Mouse (Mus musculus) splenic B cell, adult 2 months (primary cell): ENCODE data around the gene Rac1.

Experiments
- DNase-seq: peaks from one replicate; pipeline ENCODE4 v3.0.0-alpha.2; 2011; ENCODE audit warnings: low read depth, low spot score
- H3K27me3 ChIP-seq: 2 replicates; pipeline ENCODE4 v1.6.1; 2012; ENCODE audit warnings: mild to moderate bottlenecking, low read length, moderate library complexity, mixed read lengths; ENCODE audit not compliant: control insufficient read depth, poor library complexity, insufficient read depth, severe bottlenecking
- H3K36me3 ChIP-seq: 2 replicates; pipeline ENCODE4 v1.6.1; 2012; ENCODE audit warnings: mild to moderate bottlenecking, low read length, moderate library complexity, mixed read lengths; ENCODE audit not compliant: control insufficient read depth, poor library complexity, insufficient read depth, severe bottlenecking

Gene Rac1

DNA sequence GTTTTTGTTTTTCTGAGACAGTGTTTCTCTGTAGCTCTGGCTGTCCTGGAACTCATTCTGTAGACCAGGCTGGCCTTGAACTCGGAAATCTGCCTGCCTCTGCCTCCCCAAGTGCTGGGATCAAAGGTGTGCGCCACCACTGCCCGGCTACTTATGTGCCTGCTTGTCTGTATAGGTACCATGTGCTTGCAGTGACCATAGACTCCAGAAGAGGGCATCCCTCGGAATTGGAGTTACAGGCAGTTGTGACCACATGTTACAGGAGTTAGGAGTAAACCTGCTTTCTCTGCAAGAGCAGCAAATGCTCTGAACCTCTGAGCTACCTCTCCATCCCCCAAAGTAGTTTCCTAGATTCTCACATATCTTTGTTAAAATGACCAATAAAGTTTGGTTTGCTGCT, 36.1 kb downstream of the Rac1 start:
- Histone ChIP-seq H3K36me3 (peaks cover 6% of the 10 kb centered on the region; the same call in 1 of the 2 replicates), H3K27me3 (no peaks in the 10 kb centered on the region)
- peak; percentile 16 for DNase-seq

DNA sequence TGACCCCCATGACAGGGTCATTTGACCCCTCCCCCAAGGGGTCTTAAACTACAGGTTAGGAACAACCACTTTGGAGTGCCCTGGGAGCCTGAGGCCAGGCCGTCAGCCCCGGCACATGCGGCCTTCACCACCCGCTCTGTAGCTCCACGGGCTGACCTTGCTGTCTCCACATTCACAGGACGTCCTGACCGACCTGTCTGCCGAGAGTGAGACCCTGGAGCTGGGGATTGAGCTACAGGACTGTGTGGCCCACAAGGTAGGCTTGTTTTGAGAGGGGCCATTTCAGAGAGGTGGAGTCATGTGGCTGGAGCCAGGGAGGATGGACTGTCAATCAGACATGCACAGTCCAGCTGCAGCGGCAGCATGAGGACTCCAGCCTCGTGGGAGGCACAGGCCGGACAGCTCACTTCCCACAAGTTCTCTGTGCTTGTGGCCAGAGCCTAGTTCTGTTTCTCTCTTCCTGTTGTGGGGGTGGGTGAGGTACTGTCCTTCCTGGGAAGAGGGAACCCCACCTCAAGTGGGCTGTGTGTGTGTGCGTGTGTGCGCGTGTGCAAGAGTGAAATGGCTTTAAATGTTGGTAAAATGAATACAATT, 38.0 kb downstream of the Rac1 start:
- Histone ChIP-seq H3K36me3 (peaks cover 6% of the 10 kb centered on the region; the same call in 1 of the 2 replicates), H3K27me3 (no peaks in the 10 kb centered on the region)
- DNase-seq: no peak

DNA sequence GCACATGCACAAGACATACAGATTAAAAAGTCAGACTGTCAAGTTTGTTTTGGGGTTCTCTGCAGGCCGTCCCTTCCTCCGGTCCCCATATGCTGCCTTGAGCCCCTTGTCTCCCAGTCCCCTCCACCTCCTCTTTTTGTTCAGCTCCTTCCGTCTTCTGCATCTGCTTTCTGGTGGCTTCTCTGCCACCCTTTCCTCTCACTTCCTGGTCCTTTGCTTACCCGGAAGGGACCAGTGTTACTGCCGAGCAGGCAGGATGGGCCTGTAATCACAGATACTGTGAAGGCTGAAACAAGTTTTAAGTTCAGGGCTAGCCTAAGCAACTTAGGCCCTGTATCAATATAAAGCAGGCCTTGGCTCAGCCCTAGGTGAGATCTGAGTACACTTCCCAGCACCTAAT, 39.8 kb downstream of the Rac1 start:
- H3K27me3 ChIP-seq: no peaks in the 10 kb centered on the region
- no peak for DNase-seq
- H3K36me3 ChIP-seq: peaks cover 2% of the 10 kb centered on the region; the same call in 1 of the 2 replicates

DNA sequence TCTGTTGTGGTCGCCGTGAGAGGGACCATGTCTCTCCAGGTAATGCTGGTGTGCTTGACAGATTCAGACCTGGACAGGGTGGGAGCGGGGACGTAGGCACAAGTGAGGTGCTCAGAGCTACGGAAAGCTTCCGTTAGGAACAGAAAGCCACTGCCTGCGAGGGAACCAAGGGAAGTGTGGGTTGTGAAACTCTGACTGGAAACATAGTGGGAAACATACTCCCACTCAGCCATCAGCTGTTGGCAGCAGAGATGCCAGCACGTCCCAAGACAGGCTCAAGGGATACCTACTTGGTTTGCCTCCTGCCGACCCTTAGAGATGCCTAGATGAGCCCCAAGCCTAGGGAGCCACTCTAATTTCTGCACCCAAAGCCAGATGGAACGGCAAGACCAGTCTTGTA, 40.6 kb downstream of the Rac1 start:
- Histone ChIP-seq H3K36me3 (peaks cover 6% of the 10 kb centered on the region; the same call in 1 of the 2 replicates), H3K27me3 (no peaks in the 10 kb centered on the region)
- DNase-seq: no peak

DNA sequence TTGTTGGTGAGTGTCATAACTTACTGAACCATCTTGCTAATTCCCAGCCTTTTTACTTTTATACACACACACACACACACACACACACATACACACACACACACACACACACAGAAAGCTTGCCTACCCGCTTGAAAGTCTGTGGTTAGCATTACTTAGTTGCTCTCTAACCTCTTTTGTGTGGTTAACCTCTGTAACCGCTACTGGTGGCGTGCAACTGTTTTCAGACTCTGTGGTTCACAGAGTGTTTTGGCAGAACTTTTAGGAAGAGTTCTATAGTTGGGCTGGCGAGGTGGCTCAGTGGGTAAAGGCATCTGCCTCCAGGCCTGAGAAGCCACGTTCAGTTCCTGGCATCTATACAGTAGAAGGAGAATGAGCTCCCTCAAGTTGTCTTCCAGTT, 42.9 kb downstream of the Rac1 start:
- no peak for DNase-seq

DNA sequence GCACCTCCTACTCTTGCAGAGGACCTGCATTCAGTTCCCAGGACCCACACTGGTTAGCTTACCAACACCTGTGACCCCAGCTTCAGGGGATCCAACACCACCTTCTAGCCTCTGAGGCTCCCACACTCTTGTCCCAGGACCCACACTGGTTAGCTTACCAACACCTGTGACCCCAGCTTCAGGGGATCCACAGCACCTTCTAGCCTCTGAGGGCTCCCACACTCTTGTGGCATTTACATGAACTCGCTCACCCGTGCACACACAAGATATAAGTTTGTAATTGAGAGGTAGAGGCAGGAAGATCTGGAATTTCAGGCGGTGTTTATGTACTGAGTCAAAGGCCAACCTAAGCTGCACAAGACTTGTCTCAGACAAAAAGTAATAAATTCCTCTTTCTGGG, 49.9 kb downstream of the Rac1 start:
- H3K27me3 ChIP-seq: no peaks in the 10 kb centered on the region
- peaks cover 15% of the 10 kb centered on the region for H3K36me3 ChIP-seq
- no peak for DNase-seq

More for the DNA sequence above, 42.9 kb downstream of the Rac1 start:
- H3K36me3 ChIP-seq: peaks cover 9% of the 10 kb centered on the region
- no peaks in the 10 kb centered on the region for H3K27me3 ChIP-seq

DNA sequence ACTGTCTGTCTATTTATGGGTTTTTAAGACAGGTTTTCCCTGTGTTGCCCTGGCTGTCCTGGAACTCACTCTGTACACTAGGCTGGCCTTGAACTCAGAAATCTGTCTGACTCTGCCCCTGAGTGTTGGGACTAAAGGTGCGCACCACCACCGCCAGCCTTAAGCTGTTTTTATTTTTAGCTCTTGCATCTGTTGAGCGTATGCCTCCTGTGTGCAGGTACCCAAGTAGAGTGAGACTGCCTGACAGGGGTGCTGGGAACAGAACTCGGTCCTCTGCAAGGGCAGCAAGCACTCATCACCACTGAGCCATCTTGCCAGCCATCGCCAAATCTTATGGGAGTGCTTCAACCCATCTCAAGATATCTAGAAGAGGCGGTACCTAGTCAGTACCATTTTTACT, 51.8 kb downstream of the Rac1 start:
- H3K36me3 ChIP-seq: peaks cover 11% of the 10 kb centered on the region
- no peak for DNase-seq

DNA sequence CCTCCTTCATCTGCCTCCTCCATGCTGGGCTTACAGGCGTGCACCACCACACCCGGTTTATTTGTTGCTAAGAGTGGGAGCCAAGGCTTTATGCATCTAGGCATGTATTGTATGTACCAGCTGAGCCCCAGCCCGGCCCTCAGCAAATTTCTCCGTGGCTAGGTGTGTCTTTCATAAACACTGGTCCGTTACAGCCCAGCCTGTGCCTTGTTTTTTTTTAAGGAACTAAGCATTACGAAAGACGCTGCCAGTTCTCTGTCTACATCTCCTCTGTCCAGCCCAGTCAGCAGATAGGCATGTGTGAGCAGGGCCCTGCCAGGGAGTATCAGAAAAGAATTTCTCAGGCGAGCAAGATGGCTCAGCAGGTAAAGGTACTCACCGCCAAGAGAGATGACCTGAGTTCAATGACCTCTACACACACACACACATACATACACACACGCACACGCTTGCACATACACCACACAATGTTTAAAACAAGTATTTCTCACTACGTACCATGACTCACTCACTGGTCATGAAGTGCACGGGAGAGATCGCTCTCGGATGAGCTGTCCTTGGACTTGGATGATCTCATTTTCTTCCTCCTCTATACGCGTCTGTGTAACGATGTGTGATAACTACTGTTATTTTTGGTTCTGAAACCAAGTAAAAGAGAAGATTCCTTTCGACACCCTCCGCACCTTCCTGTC, 52.5 kb downstream of the Rac1 start:
- DNase-seq: no peak
- H3K27me3 ChIP-seq: no peaks in the 10 kb centered on the region

More for the DNA sequence above, 51.8 kb downstream of the Rac1 start:
- no peaks in the 10 kb centered on the region for H3K27me3 ChIP-seq

DNA sequence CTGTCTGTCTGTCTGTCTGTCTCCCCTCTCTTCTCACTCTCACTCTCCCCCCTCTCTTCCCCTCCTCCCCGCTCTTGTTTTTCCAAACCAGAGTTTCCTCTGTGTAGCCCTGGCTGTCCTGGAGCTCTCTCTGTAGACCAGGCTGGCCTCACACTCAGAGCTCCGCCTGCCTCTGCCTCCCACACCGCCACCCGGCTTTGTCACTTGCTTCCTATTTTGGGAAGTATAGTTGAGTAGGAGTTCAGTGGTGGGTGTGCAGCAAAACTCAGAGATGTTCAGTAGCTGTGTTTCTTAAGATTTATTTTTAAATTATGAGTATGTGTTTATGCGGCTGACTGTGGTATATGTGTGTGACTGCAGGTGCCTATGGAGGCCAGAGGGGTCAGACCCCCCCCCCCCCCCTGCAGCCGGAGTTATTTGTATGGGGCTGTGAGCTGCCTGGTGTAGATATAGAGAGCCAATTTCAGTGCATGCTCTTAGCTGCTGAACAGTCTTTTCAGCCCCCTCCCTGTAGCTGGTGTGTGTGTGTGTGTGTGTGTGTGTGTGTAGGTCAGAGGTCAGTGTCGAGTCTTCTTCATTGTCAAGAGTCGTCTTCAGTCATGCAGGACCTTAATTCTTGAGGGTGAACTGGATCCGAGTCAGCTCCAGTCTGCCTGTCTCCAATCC, 55.8 kb downstream of the Rac1 start:
- no peak for DNase-seq
- Histone ChIP-seq H3K36me3 (peaks cover 5% of the 10 kb centered on the region), H3K27me3 (no peaks in the 10 kb centered on the region)

More for the DNA sequence above, 52.5 kb downstream of the Rac1 start:
- H3K36me3 ChIP-seq: peaks cover 8% of the 10 kb centered on the region

DNA sequence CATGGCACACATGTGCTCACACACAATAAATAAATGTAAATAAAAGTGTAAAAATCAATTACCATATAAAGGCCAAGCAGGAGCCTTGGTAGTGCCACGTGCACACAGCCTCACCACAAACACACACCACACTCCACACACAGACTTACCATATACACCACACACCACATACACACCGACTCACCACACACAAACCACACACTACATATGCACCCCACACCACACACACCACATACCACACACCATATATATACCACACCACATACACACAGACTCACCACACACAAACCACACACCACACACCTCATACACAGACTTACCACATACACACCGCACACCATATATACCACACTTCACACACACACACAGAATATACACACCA, 56.7 kb downstream of the Rac1 start:
- Histone ChIP-seq H3K27me3 (no peaks in the 10 kb centered on the region), H3K36me3 (peaks cover 5% of the 10 kb centered on the region)
- no peak for DNase-seq

DNA sequence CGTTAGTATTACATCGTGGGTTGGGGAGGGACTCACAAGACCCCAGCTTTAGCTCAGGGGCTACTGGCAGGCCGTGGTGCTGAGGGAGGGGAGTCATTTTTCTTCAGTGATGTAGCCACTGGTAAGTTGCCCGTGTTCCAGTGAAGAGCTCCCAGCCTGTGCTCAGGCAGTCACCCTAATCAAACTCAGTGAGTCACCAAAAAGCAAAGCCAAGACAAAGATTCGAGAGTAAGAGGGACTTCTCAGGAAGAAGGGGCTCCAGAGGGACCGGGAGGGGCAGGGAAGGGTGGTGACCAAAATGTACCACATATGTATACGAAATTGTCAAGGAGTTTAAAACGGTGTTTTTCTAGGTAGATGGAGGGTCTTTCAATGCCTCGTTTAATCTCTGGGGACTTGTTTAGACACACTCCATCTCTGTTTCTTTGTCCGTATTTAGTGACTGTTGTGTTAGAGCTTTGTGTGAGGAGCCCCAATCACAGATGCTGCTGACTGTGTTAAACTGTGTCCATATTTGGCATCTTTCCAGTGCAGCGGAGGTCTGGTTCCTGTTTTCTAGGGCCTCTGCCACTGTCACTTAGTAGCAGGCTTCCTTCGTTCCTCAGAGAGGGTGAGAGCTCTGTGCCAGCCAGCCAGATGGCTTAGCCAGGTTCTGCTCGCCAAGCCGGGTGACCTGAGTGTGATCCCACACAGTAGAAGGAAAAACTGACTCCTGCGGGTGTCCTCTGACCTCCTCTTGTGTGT, 57.2 kb downstream of the Rac1 start:
- peak; percentile 83 for DNase-seq
- peaks cover 5% of the 10 kb centered on the region for H3K36me3 ChIP-seq
- H3K27me3 ChIP-seq: no peaks in the 10 kb centered on the region

DNA sequence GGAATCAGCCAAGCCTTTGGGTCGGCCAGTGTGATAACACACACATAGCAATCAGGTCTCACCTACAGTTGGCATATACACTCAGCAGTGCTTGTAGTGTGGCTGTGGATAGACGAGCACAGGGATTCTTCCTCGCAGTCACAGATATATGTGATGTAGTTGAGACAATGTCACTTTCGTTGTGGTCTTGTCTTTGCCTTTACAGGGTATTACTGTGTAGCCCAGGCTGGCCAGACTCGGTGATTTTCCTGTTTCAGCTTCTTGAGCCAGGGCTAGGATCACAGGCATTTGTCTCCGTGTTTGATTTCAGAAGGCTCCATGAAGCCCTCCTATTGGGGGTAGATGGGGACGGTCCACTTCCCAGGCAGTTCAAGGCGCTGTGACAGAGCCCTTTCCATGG, 58.2 kb downstream of the Rac1 start:
- H3K27me3 ChIP-seq: no peaks in the 10 kb centered on the region
- no peak for DNase-seq
- peaks cover under 1% of the 10 kb centered on the region; the same call in 1 of the 2 replicates for H3K36me3 ChIP-seq

DNA sequence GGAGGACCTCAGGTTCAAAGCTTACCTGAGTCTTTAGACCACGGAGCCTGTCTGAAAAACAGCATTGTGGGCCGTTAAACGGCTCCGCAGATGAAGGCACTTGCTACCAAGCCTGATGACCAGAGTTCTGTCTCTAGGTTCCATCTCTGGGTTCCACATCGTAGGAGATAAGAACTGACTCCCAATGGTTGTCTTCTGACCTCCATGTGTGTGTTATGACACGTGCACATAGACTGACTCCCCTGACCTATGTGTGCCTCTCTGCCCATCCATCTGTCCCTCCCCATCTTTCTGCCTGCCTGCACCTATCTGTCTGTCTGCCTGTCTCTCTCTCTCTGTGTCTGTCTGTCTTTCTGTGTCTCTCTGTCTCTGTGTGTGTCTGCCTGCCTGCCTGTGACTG, 59.9 kb downstream of the Rac1 start:
- Histone ChIP-seq H3K36me3 (no peaks in the 10 kb centered on the region; the same call in 1 of the 2 replicates), H3K27me3 (no peaks in the 10 kb centered on the region)
- no peak for DNase-seq

DNA sequence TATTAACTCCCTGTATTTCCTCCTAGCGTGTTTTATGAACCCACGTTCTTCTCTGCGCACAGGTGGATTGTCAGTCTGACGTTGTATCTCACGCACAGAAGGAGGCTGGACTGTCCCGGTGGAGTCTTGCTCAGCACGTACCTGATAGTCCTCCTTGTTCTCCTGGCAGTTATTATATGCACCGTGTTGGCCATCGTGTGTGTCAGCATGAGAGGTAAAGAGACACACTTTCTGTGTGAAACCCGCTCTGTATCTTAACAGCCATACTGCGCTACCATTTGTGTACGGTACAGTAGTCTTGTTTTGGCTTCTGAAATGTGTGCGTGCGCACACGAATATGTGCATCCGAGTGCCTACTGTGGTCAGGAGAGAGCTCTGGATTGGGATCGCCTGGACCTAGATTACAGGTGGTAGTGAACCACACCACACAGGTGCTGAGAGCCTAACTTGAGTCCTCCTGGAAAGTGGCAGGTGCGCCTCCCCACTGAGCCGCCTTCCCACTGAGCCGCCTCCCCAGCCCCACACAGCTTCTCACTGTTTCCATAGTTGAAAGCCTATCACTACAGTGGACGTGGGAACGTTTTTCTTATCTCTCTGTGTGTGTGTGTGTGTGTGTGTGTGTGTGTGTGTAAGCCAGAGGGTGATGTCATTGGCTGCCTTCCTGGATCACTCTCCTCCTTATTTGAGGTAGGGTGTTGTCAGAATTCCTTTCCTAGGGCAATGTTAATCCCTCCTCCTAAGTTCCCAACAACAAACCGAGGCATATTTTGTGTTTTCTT, 60.8 kb downstream of the Rac1 start:
- no peaks in the 10 kb centered on the region for H3K27me3 ChIP-seq
- H3K36me3 ChIP-seq: no peaks in the 10 kb centered on the region; the same call in 1 of the 2 replicates
- no peak for DNase-seq
